Mouse (Mus musculus) kidney, postnatal 10 days (tissue): ENCODE measurements around the gene Kcnk4.
A peak's percentile ranks its signal among the peaks of the same experiment; 100 is the strongest.
"Not testable (repeated sequence)": the region's sequence is repeated elsewhere in the genome, so short reads cannot be mapped to it uniquely, and the experiment has no call there.

Experiments
- DNase-seq: peaks from one replicate; pipeline ENCODE4 v3.0.0; 2021; ENCODE audit warnings: mixed read lengths

Gene Kcnk4

GRCm38 (mm10) chr19:6913991-6914390, 20.3 kb downstream of the Kcnk4 start:
- DNase-seq: no peak

GRCm38 (mm10) chr19:6913036-6913435, 21.3 kb downstream of the Kcnk4 start:
- DNase-seq: no peak

DNA sequence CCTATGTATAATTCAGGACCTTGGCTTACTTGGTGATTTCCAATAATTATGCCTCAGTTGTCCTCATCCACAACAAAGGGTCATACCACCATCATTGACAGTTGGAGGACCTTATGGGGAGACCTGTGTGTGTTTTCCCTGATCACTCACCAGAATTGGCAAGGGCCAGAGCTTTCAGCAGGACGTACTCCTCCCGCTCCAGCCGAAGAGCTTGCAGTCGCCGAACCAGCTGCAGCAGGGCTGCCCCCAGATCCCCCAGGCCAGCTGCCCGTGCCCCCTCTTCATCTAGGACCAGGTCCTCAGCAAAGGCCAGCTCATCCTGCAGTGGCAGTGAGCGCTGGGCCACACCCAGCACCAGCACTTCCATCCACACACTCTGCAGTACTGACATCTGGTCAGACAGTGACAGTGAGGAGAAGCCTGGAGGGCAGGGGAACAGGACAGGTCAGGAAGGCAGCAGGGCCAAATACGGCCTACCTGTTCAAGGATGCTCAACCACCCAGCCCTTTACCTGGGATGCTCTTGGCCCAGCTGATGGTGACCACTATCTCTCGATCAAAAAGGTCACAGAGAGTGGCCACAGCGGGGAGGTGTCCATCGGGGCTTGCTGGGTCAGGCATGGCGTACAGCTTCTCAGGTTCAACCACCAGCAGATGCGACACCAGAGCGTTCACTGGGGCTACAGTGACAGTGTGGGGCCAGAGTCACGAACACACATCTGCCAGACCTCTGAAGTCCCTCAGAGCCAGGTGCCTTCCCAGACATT, 21.9 kb downstream of the Kcnk4 start:
- no peak for DNase-seq

GRCm38 (mm10) chr19:6911101-6912074, 22.9 kb downstream of the Kcnk4 start:
- no peak for DNase-seq

DNA sequence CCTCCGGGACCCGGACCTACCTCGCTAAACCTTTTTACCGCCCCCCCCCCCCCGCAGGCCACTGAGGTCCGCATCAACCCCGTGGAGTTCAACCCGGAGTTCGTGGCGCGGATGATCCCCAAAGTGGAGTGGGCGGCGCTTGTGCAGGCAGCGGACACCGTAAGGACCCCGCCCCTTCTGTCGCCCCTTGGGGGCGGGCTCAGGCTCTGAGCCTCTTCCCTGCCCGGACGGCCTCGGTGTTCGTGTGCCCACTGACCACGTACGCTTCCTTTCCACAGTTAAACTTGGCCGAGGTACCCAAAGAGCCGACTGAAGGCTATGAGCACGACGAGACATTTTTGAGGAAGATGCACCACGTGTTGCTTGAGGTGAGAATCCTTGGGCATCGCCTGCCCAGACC, 24.0 kb downstream of the Kcnk4 start:
- DNase-seq: peak; percentile 78

GRCm38 (mm10) chr19:6909507-6910289, 24.6 kb downstream of the Kcnk4 start, which contains the start of the genes Trmt112 and Prdx5:
Gene Trmt112 (plus strand): TSS chr19:6909698.
Gene Prdx5 (minus strand): TSS chr19:6910106.
- DNase-seq: peak; percentile 96

GRCm38 (mm10) chr19:6909021-6909420, 25.3 kb downstream of the Kcnk4 start:
- DNase-seq: no peak

DNA sequence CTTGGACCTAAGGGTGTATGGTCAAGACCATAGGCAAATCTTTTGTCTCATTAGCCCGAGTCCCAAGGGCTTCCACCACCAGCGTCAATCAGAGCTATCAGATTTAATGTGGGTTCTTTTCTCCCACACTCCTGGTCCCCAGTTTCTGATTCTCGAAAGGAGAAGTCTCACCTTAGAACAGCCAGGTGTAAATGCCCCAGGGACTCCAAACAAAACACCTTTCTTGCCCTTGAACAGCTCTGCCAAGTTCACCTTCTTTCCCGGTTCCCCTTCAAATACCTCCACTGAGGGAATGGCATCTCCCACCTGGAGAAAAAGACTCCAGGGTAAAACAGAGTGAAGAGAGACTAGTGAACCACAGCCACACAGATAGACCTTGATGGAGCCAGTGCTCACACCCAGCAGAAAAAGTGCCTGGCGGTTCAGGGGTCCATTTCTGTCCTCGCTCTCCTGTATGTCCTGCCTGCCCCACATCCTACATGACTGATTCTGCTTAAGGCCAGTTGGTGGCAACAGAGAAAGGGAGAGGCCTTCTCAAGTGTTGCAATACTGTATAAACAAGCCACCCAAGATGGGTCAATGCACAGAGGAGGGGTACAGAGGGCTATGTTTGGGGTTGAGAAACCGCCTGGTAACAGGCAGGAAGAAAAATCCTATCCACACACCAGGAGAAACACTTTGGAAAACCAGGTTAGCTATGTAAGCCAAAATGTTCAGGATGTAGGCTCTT, 26.3 kb downstream of the Kcnk4 start:
- no peak for DNase-seq

- no peak for DNase-seq
Measured at GRCm38 (mm10) chr19:6907094-6907493, 27.2 kb downstream of the Kcnk4 start.

DNA sequence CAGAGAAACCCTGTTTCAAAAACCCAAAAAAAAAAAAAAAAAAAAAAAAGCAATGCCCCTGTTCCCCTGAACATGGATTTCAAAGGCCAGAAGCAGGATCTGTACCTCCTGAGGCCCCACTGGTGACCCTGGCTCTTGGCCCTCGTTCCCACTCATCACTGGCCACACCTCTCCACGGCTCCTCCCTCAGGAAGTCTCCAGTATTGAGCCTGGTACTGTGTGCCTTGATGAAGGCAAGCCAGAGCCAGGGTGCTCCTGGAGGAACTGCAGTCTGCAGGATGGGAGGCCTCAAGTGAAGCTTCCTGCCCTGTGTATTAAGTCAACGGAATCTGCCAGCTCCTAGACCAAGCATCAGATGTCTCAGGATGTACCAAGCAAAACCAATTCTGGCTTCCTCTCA, 28.1 kb downstream of the Kcnk4 start:
- DNase-seq: peak; percentile 40

DNA sequence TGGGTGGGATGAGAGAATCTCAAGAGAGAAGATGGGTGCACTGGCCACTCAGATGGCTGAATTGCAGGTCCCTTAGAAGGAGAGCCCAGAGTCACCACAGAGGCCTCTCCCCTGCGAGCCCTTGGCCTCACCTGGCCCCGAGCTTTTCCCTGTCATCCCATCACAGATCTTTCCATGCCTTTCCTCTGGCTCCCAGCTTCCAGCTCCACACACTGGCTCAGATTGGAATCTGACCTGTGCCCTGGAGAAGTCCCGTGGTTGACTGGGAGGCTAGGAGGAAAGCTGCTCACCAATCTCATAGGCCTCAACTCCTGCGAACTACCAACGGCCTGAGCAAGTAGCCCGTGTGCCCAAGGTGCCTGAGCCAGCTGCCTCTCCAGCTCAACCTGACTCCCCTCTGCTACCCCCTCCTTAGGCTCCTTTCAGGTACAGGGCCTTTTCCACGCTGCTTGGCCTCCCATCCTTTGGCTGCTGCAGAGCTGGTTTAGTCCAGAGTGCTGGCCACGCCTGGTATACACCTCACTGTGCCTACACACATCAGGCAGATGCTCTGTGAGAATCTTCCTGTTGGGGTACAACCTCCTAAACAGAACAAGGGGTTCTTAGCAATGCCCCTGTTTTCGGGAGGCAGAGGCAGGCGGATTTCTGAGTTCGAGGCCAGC, 28.7 kb downstream of the Kcnk4 start:
- DNase-seq: no peak

DNA sequence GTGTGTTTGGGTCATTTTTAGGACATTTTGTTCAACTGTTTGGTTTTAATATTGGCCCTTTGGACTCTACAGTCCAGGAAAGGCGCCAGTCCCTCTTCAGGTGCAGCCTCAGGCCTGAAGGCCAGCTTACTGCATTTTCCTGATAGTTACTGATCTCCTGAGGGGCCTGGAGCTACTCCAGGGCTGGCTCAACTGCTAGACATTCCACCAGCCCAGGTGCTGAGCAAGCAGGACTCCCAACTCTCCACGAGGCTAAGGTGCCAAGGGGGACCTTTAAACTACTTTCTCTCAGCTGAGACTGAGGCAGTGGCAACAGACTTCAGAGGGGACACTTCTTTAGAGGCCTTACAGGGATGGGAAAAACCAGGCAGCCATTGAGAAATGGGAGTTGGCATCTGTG, 29.5 kb downstream of the Kcnk4 start:
- peak; percentile 72 for DNase-seq

DNA sequence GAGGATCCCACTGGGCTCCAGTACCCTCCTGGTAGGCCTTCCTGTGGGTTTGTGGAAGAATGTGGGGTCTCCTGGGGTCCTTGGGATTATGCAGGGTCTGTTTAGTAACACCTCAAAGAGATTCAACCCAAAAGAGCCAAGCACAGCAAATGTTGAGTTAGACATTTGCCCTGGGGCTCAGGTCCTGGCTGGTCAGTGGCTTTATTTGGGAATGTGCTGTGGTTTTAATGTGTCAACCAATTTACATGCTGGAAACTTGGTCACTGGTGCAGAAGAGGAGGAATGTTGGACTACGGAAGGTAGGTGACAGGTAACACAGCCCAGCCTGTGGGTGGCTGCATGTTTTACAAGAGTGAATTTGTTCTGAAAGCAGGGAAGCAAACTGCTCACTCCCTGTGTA, 31.3 kb downstream of the Kcnk4 start:
- peak; percentile 44 for DNase-seq

- DNase-seq: no peak
Measured at GRCm38 (mm10) chr19:6899641-6900040, 34.7 kb downstream of the Kcnk4 start.

DNA sequence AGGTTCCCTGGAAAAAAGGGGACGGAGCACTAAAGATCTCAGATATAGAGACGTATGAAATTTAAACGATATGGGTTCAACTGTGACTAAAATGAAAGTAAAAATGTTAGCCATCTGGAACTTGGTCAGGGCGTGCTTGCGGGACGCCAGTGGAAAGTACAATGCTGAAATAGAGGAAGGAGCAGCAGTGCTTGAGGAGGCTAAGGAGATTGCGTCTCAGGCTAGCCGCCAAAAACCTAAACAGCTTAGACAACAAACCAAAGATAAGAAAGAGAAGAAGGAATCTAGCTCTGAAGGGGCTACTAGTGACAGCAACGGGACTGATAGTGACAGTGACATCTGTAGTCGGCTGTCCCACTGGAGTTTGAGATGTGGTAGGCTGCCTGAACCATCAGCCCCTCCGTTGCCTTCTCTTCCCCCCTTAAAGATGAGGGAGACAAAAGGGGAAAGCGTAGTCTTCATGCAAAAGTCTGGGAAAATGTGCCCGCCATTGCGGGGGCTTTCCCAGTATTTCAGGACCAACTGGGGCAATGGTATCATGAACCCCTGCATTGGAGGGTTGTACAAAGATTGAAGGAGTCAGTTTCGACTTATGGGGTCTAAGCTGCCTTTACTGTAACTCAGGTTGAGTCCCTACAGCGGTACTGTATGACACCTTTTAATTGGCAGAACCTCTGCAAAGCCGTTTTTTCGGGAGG, 38.6 kb downstream of the Kcnk4 start:
- not testable (repeated sequence) for DNase-seq

DNA sequence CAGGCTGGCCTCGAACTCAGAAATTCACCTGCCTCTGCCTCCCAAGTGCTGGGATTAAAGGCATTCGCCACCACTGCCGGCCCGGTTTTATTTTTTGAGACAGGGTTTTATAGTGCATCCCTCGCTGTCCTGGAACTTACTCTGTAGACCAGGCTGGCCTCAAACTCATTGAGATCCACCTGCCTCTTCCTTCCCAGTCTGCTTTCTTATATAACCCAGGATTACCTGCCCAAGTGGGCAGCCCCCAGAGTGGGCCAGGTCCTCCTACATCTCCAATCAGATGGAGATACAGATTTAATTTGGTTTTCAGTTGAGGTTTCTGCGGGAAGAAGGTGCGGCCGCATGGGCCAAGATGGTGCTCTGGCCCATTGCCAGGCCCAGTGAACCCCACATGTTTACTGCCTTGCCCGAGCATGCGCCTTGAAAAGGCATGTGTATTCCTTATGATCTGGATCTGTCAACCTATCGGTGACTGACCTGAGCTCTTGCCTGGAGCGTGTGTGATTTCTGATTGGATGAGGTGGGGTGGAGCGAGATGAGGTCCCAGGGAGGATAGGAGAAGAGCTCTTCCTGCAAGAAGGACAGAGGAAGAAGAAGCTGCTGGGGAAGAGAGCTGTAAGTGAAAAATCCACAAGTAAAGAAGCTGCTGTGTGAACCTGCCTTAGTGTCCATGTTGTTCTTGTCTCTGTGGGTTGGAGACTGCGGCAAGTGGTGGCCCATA, 40.4 kb downstream of the Kcnk4 start:
- no peak for DNase-seq

GRCm38 (mm10) chr19:6892512-6892911, 41.8 kb downstream of the Kcnk4 start:
- peak; percentile 28 for DNase-seq

DNA sequence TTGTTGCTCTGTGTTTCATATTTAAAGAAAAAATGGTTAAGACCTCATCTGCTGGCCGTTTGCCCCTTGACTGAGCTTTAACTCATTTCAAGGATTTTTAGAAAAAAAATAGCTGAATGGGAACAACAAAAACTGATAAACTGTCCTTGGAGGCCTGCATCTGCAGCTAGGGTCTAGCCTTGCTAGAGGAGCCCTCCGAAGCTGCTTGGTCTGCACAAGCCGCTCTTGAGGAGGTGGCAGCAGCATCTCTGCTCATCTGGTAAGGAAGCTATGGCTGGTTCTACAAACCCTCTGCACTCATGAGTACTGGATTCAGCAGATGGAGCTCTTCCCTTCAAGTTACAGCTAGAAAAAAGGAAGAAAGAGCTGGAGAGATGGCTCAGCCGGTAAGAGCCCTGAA, 56.4 kb downstream of the Kcnk4 start:
- DNase-seq: no peak

GRCm38 (mm10) chr19:6876799-6877198, 57.5 kb downstream of the Kcnk4 start:
- DNase-seq: no peak

DNA sequence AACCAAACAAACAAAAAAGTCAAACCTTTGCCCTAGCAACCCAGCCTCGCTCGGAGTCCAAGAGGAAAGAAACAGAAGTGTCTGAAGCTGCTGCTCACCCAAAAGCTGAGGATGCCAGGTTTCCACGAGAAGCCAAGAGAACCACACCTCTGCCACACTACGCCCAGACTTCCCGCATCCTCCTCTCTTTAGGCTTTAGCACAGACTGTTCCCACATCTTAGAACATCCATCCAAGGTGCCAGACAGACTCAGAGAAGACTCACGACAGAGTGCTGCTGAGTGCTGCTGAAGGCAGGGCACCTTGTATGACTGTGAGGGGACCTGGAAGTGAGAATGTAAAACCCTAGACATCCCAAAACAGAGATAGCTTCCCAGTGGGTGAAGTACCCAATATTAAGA, 58.5 kb downstream of the Kcnk4 start:
- DNase-seq: no peak
